Mouse (Mus musculus): ENCODE data around the gene Cbln1.

- TF ChIP-seq POLR2A (IDR thresholded peaks at IDR 0.05; ENCODE audit: low read depth, low read length) (no peak), CTCF (IDR thresholded peaks at IDR 0.05; ENCODE audit: extremely low read depth, insufficient read depth, insufficient read length, insufficient replicate concordance) (no peak)
Measured at GRCm38 (mm10) chr8:87496511-87496910, 24.1 kb upstream of the Cbln1 start.

Measured in spleen, adult 2 months (tissue).